Mouse (Mus musculus): ENCODE data around the gene Dnajc30.
"Not testable (repeated sequence)": the region's sequence is repeated elsewhere in the genome, so short reads cannot be mapped to it uniquely, and the experiment has no call there.

Gene Dnajc30

GRCm38 (mm10) chr5:135063629-135064381 lies at the start of gene Dnajc30:
Dnajc30 (plus strand) TSS chr5:135064202.
- in situ Hi-C loops (cut with MboI, MseI): no loop called here

- in situ Hi-C loops (cut with MboI, MseI): no loop called here
Observed at GRCm38 (mm10) chr5:135015497-135015896, 48.5 kb upstream of the Dnajc30 start.

GRCm38 (mm10) chr5:135016224-135016759 lies 47.7 kb upstream of the Dnajc30 start:
- in situ Hi-C loops (cut with MboI, MseI): no loop called here

GRCm38 (mm10) chr5:135021814-135022213 lies 42.2 kb upstream of the Dnajc30 start:
- in situ Hi-C loops (cut with MboI, MseI): no loop called here

DNA sequence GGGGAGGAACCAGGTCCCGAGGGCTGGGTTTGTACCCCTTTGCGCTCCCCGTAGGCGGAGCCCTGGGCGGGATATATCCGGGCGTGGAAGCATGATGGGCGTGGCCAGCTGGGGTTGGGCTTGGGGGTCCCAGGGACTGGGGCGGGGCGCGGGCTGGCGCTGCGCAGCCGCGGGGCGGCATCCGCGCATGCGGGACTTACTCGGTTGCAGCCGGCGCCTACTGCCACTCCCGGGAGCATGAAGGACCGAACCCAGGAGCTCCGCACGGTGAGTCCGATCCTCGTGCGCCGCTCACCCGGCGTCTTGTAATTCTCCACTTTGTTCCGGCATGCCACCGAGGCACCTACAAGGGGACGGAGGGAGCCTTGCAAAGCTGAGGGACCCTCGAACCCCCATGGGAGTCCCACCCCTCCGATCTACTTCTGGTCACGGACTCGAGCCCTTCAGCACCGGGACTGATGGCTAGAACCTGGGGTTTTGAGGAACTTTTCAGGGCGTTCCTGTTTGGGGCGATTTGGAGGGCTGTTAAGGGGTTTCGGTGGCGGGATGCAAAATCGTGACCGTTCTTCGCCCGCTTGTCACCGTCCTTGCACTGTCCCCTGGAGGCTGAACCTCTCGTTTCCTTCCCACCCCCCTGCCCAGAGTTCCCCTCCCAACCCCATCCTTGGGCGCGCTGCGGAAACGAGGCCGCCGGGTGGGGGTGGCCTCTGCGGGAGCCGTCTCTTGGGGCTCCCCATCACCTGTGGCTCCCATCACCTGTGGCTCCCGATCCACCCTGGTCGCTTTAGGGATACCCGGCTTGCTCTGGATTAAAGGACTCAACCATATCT lies 40.4 kb upstream of the Dnajc30 start, which contains the start of gene Stx1a:
Gene Stx1a, plus strand, starts transcription at position 139 of the 830 bp plus-strand sequence.
- in situ Hi-C loops (cut with MboI, MseI): no loop called here

GRCm38 (mm10) chr5:135024665-135025224 lies 39.3 kb upstream of the Dnajc30 start:
- in situ Hi-C loops (cut with MboI, MseI): no loop called here

GRCm38 (mm10) chr5:135025899-135026298 lies 38.1 kb upstream of the Dnajc30 start:
- in situ Hi-C loops (cut with MboI, MseI): no loop called here

DNA sequence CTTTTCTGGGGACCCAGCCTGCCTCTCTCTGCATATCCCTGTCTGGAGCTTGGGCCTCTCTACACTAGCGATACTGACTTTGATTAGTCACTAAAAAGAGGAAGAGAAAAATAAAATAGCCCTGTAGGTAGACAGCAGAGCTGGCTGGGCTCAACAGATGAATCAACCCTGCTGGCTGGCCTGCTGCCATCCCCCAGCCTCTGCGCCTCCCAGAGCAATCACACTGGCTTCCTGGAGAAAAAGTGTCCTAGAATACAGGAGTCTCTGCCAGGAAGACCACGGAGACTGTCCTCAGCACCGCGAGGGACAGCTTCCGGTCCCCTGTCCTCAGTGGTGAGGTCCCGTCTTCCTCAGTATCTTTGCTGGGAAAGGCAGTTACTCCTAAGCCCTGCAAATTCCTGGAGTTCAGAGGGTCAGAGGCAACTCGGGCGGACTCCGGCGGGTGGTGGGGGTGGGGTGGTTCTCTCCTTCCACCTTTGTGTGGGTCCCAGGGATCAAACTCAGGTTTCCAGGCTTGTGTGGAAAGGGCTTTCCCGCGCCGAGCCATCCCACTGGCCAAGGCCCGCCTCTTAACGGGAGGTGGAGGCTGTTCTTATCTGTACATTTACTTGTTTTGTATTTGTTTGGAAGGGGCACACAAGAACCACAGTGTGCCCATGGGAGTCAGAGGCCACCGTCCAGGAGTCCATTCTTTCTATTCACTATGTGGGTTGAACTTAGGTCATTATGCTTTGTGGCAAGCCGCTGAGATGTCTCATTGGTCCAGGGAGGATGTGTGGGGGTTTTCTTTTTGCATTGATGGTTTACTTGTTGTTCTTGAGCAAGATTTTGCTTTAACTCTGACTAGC lies 34.8 kb upstream of the Dnajc30 start:
- in situ Hi-C loops (cut with MboI, MseI): no loop called here

DNA sequence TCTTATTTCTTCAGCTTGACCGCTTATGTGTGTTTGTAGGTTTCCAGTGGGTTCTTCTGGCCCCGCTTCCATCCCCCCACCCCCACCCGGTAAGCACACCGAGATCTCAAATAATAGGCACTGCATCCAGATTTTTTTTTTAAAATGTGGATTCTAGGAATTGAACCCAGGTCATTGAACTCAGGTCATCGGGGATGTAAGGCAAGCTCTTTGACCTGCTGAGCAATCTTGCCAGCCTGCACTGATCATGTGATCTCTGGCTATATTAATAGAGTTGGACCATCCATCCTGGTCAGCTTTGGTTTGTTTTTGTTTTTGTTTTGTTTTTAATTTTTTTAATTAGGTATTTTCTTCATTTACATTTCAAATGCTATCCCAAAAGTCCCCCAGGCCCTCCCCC lies 31.4 kb upstream of the Dnajc30 start:
- in situ Hi-C loops (cut with MboI, MseI): no loop called here

DNA sequence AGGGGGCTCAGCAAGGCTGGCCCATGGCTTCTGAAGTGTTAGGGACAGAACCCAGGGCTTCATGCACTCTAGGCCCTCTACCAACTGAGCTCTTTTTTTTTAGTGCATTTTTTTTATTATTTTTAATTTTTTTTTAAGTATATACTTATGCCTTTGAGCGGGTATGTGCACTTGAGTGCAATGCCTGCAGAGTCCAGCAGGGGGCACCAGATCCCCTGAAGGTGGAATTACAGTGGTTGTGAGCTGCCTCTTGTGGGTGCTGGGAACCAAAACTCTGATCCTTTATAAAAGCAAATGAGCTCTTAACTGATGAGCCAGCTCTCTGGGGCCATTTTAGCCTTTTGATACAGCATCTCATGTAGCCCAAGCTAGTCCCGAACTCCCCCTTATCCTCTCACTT lies 29.4 kb upstream of the Dnajc30 start:
- in situ Hi-C loops (cut with MboI, MseI): no loop called here

DNA sequence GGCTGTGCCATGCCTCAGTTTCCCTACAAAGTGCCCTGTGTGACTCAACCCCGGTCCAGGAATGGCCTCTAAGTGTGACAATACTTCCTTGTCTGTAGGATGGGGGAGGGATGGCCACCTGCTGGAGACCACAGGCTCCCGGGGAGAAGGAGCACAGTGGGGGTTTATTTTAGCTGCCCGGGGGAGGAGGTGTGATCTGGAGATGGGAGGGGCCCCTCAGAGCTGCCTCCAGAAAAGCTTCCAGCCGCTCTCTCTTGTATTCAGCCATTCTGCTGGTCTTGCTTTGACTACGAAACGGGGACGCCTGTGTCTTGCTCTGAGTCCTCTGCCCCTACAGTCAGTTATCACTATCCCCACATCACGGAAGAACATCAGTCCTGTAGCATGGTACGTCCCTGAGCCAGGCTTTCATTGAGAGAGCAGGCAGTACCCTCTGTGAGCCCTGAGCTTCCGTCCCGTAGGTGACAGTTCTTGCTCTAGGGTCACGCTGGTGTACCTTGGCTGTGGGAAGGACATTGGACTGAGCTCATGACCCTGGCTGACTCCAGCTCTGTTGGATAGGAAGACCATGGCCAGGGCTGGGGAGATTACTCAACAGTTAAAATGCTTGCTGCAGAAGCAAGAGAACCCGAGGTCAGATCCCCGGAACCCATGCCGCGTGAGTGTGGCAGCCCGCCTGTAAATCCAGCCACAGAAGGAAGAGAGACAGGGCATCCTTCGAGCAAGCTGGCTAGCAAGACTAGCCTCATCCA lies 28.2 kb upstream of the Dnajc30 start:
- in situ Hi-C loops (cut with MboI, MseI): no loop called here

GRCm38 (mm10) chr5:135037946-135038345 lies 26.1 kb upstream of the Dnajc30 start:
- in situ Hi-C loops (cut with MboI, MseI): no loop called here

GRCm38 (mm10) chr5:135039541-135039940 lies 24.5 kb upstream of the Dnajc30 start:
- in situ Hi-C loops (cut with MboI, MseI): no loop called here

- in situ Hi-C loops (cut with MboI, MseI): no loop called here
Observed at GRCm38 (mm10) chr5:135040059-135040458, 23.9 kb upstream of the Dnajc30 start.

DNA sequence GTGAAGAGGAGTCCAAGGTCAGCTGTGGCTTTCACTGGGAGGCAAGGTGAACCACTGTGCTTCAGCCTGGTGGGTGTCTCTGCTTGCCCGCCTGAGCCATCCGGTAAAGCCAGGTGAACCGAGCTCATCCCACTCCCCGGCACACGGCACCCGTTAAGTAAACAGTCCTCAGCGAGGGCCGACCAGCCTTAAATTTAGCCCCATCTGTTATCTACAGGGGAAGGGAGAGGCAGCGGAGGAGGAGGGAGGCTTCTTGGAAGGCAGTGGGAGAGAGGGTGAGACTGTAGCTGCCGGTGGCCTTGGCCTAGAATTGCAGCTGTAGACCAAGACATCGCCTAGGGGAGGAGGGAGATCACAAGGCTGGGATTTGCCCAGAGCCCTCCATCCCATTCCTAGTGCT lies 23.2 kb upstream of the Dnajc30 start:
- in situ Hi-C loops (cut with MboI, MseI): no loop called here

DNA sequence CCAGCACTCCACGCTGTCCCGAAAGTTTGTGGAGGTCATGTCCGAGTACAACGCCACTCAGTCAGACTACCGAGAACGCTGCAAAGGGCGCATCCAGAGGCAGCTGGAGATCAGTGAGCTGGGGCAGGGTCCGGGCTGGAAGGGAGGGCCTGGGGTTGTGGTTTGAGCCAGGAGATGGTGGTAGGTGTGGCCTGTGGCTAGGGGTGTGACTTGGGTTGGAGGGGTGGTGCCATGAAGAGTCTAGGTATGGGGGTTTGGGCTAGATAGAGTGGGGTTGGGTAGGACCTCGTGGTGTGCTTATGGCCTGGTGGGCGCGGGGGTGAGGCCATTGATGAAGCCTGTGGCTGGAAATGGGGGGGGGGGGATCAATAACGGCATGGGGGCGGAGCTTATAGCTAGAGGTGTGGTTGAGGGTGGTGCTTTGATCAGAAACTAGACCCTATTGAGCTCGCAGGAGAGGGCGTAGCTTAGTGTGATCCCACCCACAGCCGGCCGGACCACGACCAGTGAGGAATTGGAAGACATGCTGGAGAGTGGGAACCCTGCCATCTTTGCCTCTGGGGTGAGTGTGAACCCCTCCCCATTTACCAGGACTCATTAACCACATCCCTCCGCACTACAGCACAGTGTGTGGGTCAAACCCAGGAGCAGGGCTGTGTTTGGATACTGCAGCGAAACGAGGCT lies 21.8 kb upstream of the Dnajc30 start:
- in situ Hi-C loops (cut with MboI, MseI): no loop called here

DNA sequence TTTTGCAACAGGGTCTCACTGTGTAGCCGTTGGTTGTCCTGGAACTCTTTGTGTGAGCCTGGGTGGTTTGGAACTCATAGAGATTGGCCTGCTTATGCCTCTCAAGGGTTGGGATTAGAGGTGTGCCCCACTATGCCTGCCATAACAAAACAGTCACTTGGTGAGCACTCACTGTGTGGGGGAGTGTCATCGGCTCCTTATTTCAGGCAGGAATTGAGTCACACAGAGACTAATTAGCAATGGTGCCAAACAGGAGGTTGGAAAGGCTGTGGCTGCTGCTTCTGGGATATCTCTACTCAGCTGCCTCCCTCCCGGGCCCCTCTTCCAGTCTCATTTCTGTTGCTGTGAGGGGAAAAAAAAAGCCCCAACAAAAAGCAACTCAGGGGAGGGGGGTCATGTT lies 19.4 kb upstream of the Dnajc30 start:
- in situ Hi-C loops (cut with MboI, MseI): no loop called here

GRCm38 (mm10) chr5:135048539-135048938 lies 15.5 kb upstream of the Dnajc30 start:
- in situ Hi-C loops (cut with MboI, MseI): no loop called here

- in situ Hi-C loops (cut with MboI, MseI): not testable (repeated sequence)
Observed at GRCm38 (mm10) chr5:135049268-135049667, 14.7 kb upstream of the Dnajc30 start.

GRCm38 (mm10) chr5:135053356-135053755 lies 10.6 kb upstream of the Dnajc30 start:
- in situ Hi-C loops (cut with MboI, MseI): no loop called here

Data from T-helper 1 cell (primary cell).